Mouse (Mus musculus): ENCODE results near the gene Bbs9. TPM values are rescaled to one million over a fixed set of nuclear protein-coding genes. Genes with fewer than 3 reads are reported as not detected.

The Bbs9 gene
- polyA plus RNA-seq, 1 experiment from 2014 or later: 15.5 TPM

DNA sequence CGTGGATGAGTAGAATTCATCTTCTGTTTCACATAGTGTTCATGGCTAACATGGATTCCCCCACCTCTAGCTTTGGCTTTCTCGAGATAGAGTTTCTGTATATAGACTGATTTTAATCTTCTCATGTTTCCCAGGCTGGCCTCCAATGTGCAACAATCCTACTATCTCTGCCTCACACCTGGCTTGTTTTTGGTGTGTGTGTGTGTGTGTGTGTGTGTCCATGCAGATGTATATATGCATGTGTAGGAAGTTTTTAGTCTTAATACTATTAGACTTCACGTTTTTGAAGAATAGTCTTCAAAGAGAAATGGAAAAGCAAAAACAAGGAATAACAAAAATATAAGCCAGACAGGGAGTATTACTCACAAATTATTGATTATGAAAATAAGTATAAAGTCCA lies 296.3 kb downstream of the Bbs9 start:
- Histone ChIP-seq H3K79me2 (ENCODE audit: inconsistent target) (no peaks in the 10 kb centered on the region), H3K27ac (no peak overlapping the region), H3K4me3 (ENCODE audit: inconsistent target) (no peak overlapping the region), H3K36me3 (ENCODE audit: inconsistent target) (no peaks in the 10 kb centered on the region)
- 89% methylated on average over 3 of the region's 3 CpGs for WGBS (ENCODE audit: missing documents)

DNA sequence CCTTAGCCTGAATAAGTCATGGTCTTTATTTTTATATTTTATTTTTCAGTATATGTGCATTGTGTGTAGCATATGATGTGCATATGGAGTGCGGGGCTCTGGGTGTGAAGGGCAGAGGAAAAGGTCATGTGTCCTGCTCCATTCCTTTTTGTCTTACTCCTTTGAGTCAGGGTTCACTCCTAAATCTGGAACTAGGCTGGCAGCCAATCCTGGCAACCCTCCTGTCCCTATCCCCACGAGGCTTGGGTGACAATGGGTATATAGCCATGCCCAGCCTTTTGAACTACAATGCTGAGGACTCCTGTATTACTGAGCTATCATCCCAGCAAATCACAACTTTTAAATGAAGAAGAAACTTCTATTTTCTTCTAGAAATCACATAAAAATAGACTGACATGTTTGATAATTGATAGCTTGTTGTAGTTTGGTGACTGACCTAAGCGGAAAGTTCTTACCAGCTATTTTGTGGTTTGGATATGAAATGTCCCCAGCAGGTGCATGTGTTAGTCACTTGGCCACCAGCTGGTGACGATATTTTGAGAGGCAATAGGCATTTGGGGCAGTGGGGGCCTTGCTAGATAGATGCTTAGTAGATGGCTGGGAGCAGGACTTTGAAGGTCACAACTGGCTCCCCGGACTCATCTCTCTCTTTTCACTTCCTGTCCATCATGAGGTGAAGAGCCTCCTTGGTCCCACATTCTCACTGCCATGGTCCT lies 300.9 kb downstream of the Bbs9 start:
- H3K36me3 ChIP-seq (ENCODE audit: inconsistent target): no peaks in the 10 kb centered on the region
- no peak overlapping the region for H3K27ac ChIP-seq
- H3K4me3 ChIP-seq (ENCODE audit: inconsistent target): no peak overlapping the region
- WGBS (ENCODE audit: missing documents): 96% methylated on average over 5 of the region's 5 CpGs
- no peaks in the 10 kb centered on the region for H3K79me2 ChIP-seq (ENCODE audit: inconsistent target)

DNA sequence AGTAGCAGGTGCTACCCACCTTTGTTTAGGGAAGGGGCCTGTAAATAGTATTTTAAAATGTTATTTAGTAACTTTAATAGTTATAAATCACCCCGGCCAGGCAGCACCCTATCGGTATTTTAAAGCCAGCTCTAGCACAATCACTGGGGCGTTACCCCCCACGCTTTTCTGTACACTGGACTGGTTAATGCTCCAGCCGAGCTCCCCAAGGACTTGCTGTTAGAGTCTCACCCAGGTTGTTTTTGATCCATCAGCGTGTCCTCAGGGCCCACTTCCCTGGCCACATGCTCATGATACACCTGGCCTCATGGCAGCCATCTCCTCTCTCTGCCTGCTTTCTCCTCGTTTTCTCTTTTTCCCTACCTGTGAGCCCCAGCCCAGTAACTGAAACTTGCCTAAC lies 301.9 kb downstream of the Bbs9 start:
- Histone ChIP-seq H3K4me3 (ENCODE audit: inconsistent target) (no peak overlapping the region), H3K36me3 (ENCODE audit: inconsistent target) (no peaks in the 10 kb centered on the region), H3K27ac (no peak overlapping the region), H3K79me2 (ENCODE audit: inconsistent target) (no peaks in the 10 kb centered on the region)
- 94% methylated on average over 7 of the region's 7 CpGs for WGBS (ENCODE audit: missing documents)

DNA sequence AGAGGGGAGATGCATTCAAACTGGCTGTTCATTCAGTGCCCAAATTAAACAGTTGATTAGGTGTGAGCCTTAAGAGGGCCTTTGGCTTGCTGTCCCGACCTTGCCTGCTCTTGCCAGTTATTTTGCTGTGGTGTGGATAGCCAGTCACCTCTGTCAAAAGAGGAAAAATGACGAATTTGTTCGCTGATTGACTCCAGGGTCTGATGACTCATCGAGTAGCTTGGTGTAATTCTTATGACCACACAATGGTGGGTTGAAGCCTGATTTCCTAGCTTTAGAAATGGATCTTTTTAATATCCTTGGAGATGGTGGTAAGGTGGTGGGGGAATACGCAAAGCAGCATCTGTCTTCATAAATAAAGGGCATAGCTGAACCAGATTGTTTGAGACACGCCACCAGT lies 304.1 kb downstream of the Bbs9 start:
- 80% methylated on average over 6 of the region's 6 CpGs for WGBS (ENCODE audit: missing documents)
- Histone ChIP-seq H3K4me3 (ENCODE audit: inconsistent target) (no peak overlapping the region), H3K79me2 (ENCODE audit: inconsistent target) (no peaks in the 10 kb centered on the region), H3K36me3 (ENCODE audit: inconsistent target) (no peaks in the 10 kb centered on the region), H3K27ac (no peak overlapping the region)

DNA sequence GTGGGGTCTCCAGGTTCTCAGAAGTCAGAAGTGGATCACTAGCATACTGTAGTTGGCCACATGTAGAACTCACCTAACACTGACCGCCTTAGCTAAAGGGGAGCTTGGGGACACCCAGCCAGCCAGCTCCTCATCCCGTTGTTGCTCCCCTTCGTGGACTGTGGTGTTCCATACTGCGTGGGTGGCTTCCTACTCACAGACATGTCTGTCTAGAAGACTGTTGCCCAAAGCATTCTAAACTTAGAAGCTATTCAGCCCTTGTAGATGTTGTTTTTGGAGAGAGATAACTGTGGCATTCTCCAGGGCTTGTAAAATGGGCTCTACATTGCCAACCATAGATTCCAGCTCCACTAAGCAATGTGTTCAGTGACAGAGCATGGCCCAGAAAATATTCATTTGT lies 310.5 kb downstream of the Bbs9 start:
- no peaks in the 10 kb centered on the region for H3K79me2 ChIP-seq (ENCODE audit: inconsistent target)
- WGBS (ENCODE audit: missing documents): 90% methylated on average over 4 of the region's 4 CpGs
- H3K27ac ChIP-seq: no peak overlapping the region
- no peak overlapping the region for H3K4me3 ChIP-seq (ENCODE audit: inconsistent target)
- H3K36me3 ChIP-seq (ENCODE audit: inconsistent target): no peaks in the 10 kb centered on the region

DNA sequence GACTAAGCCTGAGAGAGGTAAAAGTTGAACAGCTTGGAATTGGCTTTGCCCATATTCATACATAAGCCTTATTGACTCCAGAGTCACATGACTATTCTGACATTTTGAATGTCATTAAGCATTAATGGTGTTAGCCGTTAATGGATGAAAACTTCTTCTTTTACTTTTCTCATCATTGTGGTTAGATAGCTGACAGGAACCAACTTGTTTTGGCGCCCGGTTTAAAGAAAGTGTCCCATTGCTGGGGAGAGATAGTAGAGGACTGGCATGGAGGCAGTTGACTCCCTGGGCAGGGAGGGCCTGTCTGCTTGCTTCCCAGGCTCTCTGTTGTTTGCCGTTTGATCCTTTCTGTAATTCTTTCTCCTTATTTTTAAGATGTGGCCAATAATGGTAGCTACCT lies 312.9 kb downstream of the Bbs9 start:
- 92% methylated on average over 4 of the region's 4 CpGs for WGBS (ENCODE audit: missing documents)
- Histone ChIP-seq H3K36me3 (ENCODE audit: inconsistent target) (no peaks in the 10 kb centered on the region), H3K4me3 (ENCODE audit: inconsistent target) (no peak overlapping the region), H3K79me2 (ENCODE audit: inconsistent target) (no peaks in the 10 kb centered on the region), H3K27ac (no peak overlapping the region)

DNA sequence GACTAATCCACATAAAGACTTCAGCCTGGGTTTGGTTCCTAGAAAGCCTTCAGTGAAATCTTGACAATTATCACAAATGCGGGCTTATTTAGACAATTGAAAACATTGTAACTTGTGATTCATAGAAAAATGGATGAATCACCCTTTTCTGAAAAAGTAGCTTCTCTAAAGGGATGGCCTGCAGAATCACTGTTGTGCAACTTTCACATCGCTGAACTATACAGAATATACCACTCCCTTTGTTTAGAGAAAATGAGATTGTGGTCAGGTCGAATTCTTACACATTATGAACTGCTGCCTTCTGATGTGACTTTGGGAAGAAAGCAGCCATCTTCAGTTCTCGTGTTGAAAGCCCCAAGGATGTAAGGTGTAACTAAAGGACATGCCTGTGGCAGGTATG lies 313.3 kb downstream of the Bbs9 start:
- no peaks in the 10 kb centered on the region for H3K79me2 ChIP-seq (ENCODE audit: inconsistent target)
- no peak overlapping the region for H3K4me3 ChIP-seq (ENCODE audit: inconsistent target)
- no peak overlapping the region for H3K27ac ChIP-seq
- 59% methylated on average over 4 of the region's 4 CpGs for WGBS (ENCODE audit: missing documents)
- H3K36me3 ChIP-seq (ENCODE audit: inconsistent target): no peaks in the 10 kb centered on the region

DNA sequence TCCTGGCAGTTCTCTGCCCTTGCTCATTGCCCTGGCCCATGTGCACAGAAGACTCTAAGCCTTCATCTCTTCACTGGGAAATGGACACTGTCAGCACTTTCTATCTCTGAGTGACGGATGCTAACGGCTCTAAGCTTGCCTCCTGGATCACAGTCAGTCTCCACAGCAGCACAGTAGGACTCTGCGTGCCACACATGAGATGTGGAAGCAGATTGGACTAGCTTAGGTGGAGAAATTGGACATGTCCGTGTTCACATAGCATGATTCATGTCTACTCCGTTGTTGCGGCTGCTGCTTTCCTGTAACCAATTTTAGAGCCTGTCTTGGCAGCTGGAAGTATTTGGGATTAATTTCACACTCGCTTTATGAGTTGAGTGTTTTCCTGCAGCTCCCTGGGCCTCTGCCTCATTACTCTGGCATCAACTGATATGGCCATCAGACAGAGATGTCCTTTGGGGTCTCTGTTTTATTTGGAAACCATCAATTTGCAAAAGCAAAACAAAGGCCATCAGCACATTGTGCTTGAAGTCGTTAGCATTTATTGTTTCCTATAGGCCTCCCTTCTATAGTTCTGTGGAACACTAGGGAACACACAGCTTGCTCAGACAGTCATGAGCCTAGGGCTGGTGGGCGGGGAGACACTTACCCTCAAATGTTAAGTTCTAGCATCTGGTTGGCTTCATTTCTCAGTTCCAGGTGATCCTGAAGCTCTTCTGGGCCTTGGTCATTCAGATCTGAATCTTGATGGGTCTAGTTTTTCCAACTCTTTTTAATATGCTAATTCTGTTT lies 314.1 kb downstream of the Bbs9 start:
- H3K36me3 ChIP-seq (ENCODE audit: inconsistent target): no peaks in the 10 kb centered on the region
- no peak overlapping the region for H3K4me3 ChIP-seq (ENCODE audit: inconsistent target)
- 95% methylated on average over 9 of the region's 9 CpGs for WGBS (ENCODE audit: missing documents)

DNA sequence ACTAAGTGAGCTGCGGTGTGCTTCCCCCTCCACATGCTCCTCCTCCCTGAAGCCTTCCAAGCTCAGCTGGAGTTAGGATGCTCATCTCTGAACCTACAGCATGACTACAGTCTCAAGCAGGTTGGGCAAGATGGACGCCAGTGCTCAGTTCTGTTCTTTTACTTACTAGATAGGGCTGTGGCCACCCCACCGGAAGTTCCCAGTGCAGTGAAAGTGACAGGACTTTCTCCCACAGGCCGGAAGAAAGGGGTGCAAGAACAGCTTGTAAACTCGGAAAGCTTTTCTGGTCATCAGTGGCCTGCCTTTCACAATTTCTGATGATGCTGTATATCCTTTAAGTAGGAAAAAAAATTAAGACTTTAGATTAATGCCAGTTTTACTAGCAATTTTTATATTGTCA lies 315.7 kb downstream of the Bbs9 start:
- H3K79me2 ChIP-seq (ENCODE audit: inconsistent target): no peaks in the 10 kb centered on the region
- no peak overlapping the region for H3K27ac ChIP-seq
- H3K36me3 ChIP-seq (ENCODE audit: inconsistent target): no peaks in the 10 kb centered on the region
- 50% methylated on average over 5 of the region's 5 CpGs for WGBS (ENCODE audit: missing documents)
- H3K4me3 ChIP-seq (ENCODE audit: inconsistent target): no peak overlapping the region

More for the DNA sequence above, 314.1 kb downstream of the Bbs9 start:
- Histone ChIP-seq H3K79me2 (ENCODE audit: inconsistent target) (no peaks in the 10 kb centered on the region), H3K27ac (no peak overlapping the region)

DNA sequence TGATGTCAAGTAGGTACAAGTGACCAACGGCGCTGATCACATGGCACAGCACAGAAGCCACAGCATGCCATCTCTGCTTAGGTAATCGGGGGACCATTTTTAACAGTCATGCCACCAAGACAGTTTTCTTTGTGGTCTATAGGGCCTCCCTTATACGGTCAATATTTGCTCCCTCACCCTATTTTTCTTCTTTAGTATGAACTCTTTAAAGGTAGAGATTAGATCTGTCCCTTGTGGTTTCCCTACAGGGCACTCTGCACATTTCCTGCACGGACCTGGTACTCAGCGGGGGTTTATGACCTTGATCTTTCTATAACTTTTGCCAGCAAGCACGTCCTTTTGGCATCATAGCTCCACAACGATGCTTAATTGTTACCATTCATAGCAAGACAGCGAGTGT lies 316.2 kb downstream of the Bbs9 start:
- Histone ChIP-seq H3K79me2 (ENCODE audit: inconsistent target) (no peaks in the 10 kb centered on the region), H3K4me3 (ENCODE audit: inconsistent target) (no peak overlapping the region), H3K36me3 (ENCODE audit: inconsistent target) (no peaks in the 10 kb centered on the region), H3K27ac (no peak overlapping the region)
- 22% methylated on average over 9 of the region's 9 CpGs for WGBS (ENCODE audit: missing documents)

DNA sequence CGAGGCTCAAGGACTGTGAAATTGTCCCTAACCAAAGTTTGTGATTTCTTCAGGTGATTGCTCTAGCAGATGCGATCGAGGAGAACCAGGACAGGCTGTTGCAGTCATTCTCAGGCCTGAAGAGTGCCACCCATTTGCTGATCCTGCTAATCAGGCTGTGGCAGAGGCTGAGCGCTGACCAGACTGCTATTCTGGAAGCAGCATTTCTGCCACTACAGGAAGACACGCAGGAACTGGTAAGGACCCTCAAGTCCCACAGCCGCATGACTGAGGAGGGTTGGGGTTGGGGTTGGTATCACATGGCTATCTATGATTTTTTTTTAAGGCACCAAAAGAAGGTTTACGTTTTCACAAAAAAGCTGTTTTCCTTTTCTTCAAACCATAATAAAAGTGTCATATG lies 318.2 kb downstream of the Bbs9 start:
- Histone ChIP-seq H3K79me2 (ENCODE audit: inconsistent target) (no peaks in the 10 kb centered on the region), H3K27ac (no peak overlapping the region), H3K36me3 (ENCODE audit: inconsistent target) (no peaks in the 10 kb centered on the region), H3K4me3 (ENCODE audit: inconsistent target) (no peak overlapping the region)
- 21% methylated on average over 7 of the region's 7 CpGs for WGBS (ENCODE audit: missing documents)

DNA sequence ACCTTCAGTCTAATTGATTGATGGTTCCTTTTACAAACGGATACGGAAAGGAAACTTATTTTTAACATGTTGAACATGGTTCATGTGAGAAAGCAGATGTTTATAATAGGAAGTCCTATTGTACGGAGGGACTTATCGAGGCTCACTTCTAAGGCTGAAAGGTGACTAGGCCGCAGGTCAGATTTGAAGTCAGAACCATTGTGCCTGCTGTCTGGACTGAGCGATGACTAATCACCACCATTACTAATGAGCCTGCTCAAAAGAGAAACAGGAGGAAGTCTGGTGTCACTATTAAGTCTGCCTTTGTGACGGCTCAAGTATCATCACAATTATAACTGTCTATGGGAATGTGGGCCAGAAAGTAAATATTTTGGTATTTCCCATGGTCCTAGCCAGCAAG lies 325.2 kb downstream of the Bbs9 start:
- H3K27ac ChIP-seq: no peak overlapping the region
- H3K36me3 ChIP-seq (ENCODE audit: inconsistent target): no peaks in the 10 kb centered on the region
- H3K79me2 ChIP-seq (ENCODE audit: inconsistent target): no peaks in the 10 kb centered on the region
- WGBS (ENCODE audit: missing documents): 45% methylated on average over 7 of the region's 7 CpGs
- no peak overlapping the region for H3K4me3 ChIP-seq (ENCODE audit: inconsistent target)

DNA sequence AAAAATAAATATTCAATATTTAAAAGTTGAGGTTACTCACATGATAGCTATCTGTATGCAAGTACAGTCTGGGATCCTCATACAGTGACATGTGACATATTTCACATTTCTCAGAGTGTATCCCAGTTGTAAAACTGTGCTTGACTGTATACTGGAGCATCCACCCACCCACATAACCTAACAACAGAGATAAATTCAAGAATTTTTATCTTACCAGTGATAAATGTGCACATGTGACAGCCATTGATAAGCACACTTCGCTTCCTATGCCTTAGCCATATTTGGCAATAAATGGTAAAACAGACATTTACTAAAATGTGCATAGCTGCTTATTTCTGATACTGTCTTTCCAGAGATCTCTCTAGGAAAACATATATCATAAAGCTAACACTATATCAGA lies 330.5 kb downstream of the Bbs9 start:
- Histone ChIP-seq H3K79me2 (ENCODE audit: inconsistent target) (no peaks in the 10 kb centered on the region), H3K4me3 (ENCODE audit: inconsistent target) (no peak overlapping the region), H3K27ac (no peak overlapping the region), H3K36me3 (ENCODE audit: inconsistent target) (no peaks in the 10 kb centered on the region)
- 100% methylated on average over 1 of the region's 1 CpGs for WGBS (ENCODE audit: missing documents)

DNA sequence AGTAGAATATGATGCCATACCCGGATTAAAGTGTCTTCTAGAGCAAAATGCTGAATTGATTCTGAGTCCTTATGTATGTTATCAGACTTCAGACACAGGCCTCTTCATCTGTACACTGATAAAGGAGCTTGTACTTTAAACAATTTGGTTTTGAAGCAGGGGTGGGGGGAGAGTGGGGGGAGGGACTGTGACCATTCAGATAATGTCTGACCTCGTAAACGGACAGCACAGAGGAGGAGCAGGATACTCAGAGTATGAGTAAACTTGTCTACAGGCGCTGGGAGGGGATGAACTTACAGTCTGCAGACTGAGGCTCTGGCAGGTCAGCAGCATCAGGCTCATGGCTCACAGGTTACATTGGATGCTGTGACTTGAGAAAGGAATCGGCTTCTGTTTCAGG lies 331.0 kb downstream of the Bbs9 start:
- Histone ChIP-seq H3K4me3 (ENCODE audit: inconsistent target) (no peak overlapping the region), H3K79me2 (ENCODE audit: inconsistent target) (no peaks in the 10 kb centered on the region), H3K27ac (no peak overlapping the region), H3K36me3 (ENCODE audit: inconsistent target) (no peaks in the 10 kb centered on the region)
- 97% methylated on average over 5 of the region's 5 CpGs for WGBS (ENCODE audit: missing documents)

DNA sequence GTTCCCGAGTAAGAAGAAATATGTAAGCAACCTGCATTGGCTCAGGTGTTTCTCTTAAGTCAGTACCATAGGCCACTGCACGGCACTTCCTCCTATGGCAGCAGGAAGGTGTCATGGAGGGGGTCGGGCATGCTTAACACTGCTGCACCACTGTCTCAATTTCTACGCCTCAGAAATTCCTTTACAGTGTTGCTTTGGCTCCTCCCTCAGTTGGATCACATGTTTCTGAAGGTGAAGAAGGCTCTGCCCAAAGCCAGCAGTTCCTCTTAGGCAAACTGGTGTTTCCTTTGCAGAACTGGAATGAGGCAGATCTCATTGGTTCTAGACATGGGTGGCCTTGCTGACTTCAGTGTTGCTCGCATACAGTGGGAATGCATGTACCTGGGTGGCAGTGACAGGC lies 332.2 kb downstream of the Bbs9 start:
- Histone ChIP-seq H3K4me3 (ENCODE audit: inconsistent target) (no peak overlapping the region), H3K79me2 (ENCODE audit: inconsistent target) (no peaks in the 10 kb centered on the region), H3K27ac (no peak overlapping the region), H3K36me3 (ENCODE audit: inconsistent target) (no peaks in the 10 kb centered on the region)
- 58% methylated on average over 5 of the region's 5 CpGs for whole genome bisulfite sequencing (ENCODE audit: missing documents)

All from macrophage (primary cell).